Mouse (Mus musculus) stomach, postnatal 0 days (tissue): Measurements from ENCODE around the gene Lmntd1.
A peak's percentile ranks its signal among the peaks of the same experiment; 100 is the strongest.

Source experiments
- CTCF ChIP-seq: IDR thresholded peaks from 2 replicates; pipeline ENCODE4 v1.5.1; 2016; ENCODE audit warnings: antibody characterized with exemption, low read depth, mild to moderate bottlenecking, moderate library complexity
- EP300 ChIP-seq: optimal IDR thresholded peaks from 2 replicates; pipeline ENCODE3; 2016; ENCODE audit warnings: antibody characterized with exemption

GRCm38 (mm10) chr6:145340657-145341146 is 273.4 kb downstream of the Lmntd1 start:
- TF ChIP-seq EP300, result peak; percentile 13
- TF ChIP-seq CTCF, result peak; percentile 28
